Comparison of ENCODE assay signal across 9 mouse cellular contexts in the genomic region with DNA sequence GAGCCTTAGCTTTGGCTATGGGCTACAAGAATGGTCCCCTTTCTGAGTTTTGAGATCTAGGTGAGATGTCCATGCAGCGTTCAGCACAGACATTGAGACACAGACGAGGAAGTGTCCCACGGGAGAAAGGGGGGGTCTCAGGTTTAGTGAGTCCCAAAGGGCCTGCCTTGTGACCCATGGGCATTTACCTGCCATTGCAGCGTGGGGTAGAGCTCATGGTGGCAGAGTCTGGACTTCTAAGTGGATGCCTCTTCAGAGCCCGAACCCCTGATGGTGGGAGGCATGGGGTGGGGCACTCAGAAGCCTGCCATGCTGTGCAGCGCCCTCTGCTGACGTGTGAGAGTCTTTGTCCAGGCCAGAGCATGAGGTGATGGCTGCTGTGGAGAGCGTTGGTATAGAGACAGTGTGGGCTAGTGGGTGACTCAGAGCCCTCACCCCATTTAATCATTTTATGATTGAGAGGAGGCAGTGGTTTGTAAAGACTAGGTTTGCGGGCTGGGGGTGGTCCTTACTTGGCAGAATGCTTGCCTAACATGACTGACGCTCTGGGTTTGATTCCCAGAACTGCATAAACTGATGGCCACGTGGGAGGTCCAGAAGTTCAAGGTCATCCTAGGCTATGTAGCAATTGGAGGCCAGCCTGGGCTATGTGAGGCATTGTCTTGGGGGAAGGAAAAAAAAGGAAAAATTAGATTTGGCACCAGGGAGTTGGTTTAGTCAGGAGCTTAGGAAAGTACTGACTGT. TPM values are rescaled to one million over a fixed set of nuclear protein-coding genes. Genes with fewer than 3 reads are reported as not detected.
A peak's percentile ranks its signal among the peaks of the same experiment; 100 is the strongest.
DNase-seq lines count a peak whose midpoint lies in the region; ATAC-seq and TF ChIP-seq lines count a peak whose summit lies in the region.
"Had no signal": no experiment of that assay in that cellular context is flagged by ENCODE, and none has a peak within 500 bp of the region (broad histone marks: within the 10 kb centered on the region; RNA-seq: fewer than 3 reads in every experiment).

No protein-coding gene starts in this region.

- H3K27ac ChIP-seq in heart, postnatal 0 days (ENCODE audit: low read depth), result no peak overlapping the region
- H3K27ac ChIP-seq in stomach, postnatal 0 days (replicated peaks), result no peak overlapping the region

- H3K9me3 ChIP-seq in heart, postnatal 0 days (replicated peaks; ENCODE audit: control insufficient read depth, low read length), result no peaks in the 10 kb centered on the region
- no peaks in the 10 kb centered on the region for H3K9me3 ChIP-seq in stomach, postnatal 0 days (ENCODE audit: control insufficient read depth, low read length)

- ATAC-seq in heart, postnatal 0 days (ENCODE audit: insufficient read depth, low read depth), result no peak
- ATAC-seq in erythroblast, adult 5-6 weeks (replicated peaks; ENCODE audit: low FRiP score, poor library complexity, severe bottlenecking), result 0 out of 2 replicates have a peak, but pooled peaks have one; percentile 30
- peak; percentile 38; the same call in 1 of the 2 replicates for ATAC-seq in stomach, postnatal 0 days (ENCODE audit: low FRiP score, low TSS enrichment)

- H3K36me3 ChIP-seq in heart, postnatal 0 days (replicated peaks; ENCODE audit: control insufficient read depth, insufficient read depth, low read length), result no peaks in the 10 kb centered on the region
- no peaks in the 10 kb centered on the region for H3K36me3 ChIP-seq in stomach, postnatal 0 days (ENCODE audit: control insufficient read depth, insufficient read depth, low read length)

- TF ChIP-seq EP300 in heart, postnatal 0 days (IDR thresholded peaks at IDR 0.05; ENCODE audit: low read depth), result no peak
- no peak for TF ChIP-seq EP300 in stomach, postnatal 0 days (optimal IDR thresholded peaks at IDR 0.05)

- no peak overlapping the region for H3K4me2 ChIP-seq in heart, postnatal 0 days (ENCODE audit: low read depth, low read length)
- no peak overlapping the region for H3K4me2 ChIP-seq in stomach, postnatal 0 days (replicated peaks; ENCODE audit: low read depth)

- 0 out of 2 replicates have a peak, but pooled peaks have one; percentile 13 for TF ChIP-seq CTCF in heart, postnatal 0 days (IDR thresholded peaks at IDR 0.05; ENCODE audit: low read depth)
- TF ChIP-seq CTCF in stomach, postnatal 0 days (IDR thresholded peaks at IDR 0.05; ENCODE audit: low read depth), result peak; percentile 62

- H3K4me1 ChIP-seq in heart, postnatal 0 days (ENCODE audit: control insufficient read depth, insufficient read depth), result 0 out of 2 replicates have a peak, but pooled peaks cover 3% of the 10 kb centered on the region
- no peaks in the 10 kb centered on the region for H3K4me1 ChIP-seq in stomach, postnatal 0 days (replicated peaks; ENCODE audit: control insufficient read depth, insufficient read depth)

- no peak overlapping the region for H3K9ac ChIP-seq in heart, postnatal 0 days (replicated peaks; ENCODE audit: low read depth, low read length)
- H3K9ac ChIP-seq in stomach, postnatal 0 days (ENCODE audit: low read length), result no peak overlapping the region

- DNase-seq in heart, postnatal 0 days (ENCODE audit: low spot score), result no peak
- DNase-seq in heart, adult 18-20 months, result no peak
- peak; percentile 13 for DNase-seq in thymus, postnatal 0 days (ENCODE audit: low spot score)
- DNase-seq in thymus, adult 18-20 months, result no peak
- peak; percentile 16 for DNase-seq in stomach, postnatal 0 days (ENCODE audit: low spot score)
- DNase-seq in urinary bladder, postnatal 10 days (ENCODE audit: low spot score), result no peak
- no peak for DNase-seq in spleen, adult 18-20 months
- DNase-seq: thymus, postnatal 14 days had no signal

- H3K4me3 ChIP-seq in heart, postnatal 0 days (ENCODE audit: low read depth, low read length), result no peak overlapping the region
- no peak overlapping the region for H3K4me3 ChIP-seq in stomach, postnatal 0 days (ENCODE audit: low read depth, low read length)

- 69% methylated on average over 11 of the region's 11 CpGs for WGBS in heart, postnatal 0 days
- 69% methylated on average over 11 of the region's 11 CpGs for WGBS in stomach, postnatal 0 days

- no peaks in the 10 kb centered on the region for H3K27me3 ChIP-seq in heart, postnatal 0 days (ENCODE audit: control insufficient read depth, insufficient read depth, low read length)
- H3K27me3 ChIP-seq in stomach, postnatal 0 days (ENCODE audit: control insufficient read depth, insufficient read depth, low read length), result no peaks in the 10 kb centered on the region

RNA-seq across cellular contexts. Expression of a gene that starts 23.6 kb away (rescaled TPM):
- total RNA-seq in heart, postnatal 0 days (2014; rRNA removed; ENCODE audit: low replicate concordance), result 7.3 and 9.7 TPM in 2 replicates
- 3.5 and 3.7 TPM in 2 replicates for polyA plus RNA-seq in heart, postnatal 0 days (2015; fragmentation: Nextera tagmentation; extraction: Ambion mirVana)
- total RNA-seq in heart, adult 18-20 months (2021), result 1 to 10 TPM; 2.9 to 4.7 TPM
- 0.29 and 0.32 TPM in 2 replicates for polyA plus RNA-seq in thymus, postnatal 0 days (2015; fragmentation: Nextera tagmentation; extraction: Ambion mirVana)
- total RNA-seq in erythroblast, adult 5-6 weeks (2015; ENCODE audit: low replicate concordance), result not detected in 2 replicates
- total RNA-seq in erythroblast, adult 5-6 weeks (2017; ENCODE audit: low replicate concordance), result not detected in 2 replicates
- polyA plus RNA-seq in stomach, postnatal 0 days (2015; fragmentation: Nextera tagmentation; extraction: Ambion mirVana), result 24.4 and 32.1 TPM in 2 replicates

Comparison
In these comparisons a context has a peak if more than half of its experiments do, and no peak if none do; other contexts are left out.
1. DNase-seq: peak in thymus, postnatal 0 days (single experiment) and stomach, postnatal 0 days (single experiment); none in heart, postnatal 0 days (single experiment), heart, adult 18-20 months (0 of 2), thymus, adult 18-20 months (0 of 2), urinary bladder, postnatal 10 days (single experiment) and spleen, adult 18-20 months (0 of 2).